Mouse (Mus musculus) 3134 (cell line): ENCODE results near the gene Trpt1.

Source experiments
- DNase-seq: peaks from one replicate; pipeline ENCODE4 v3.0.0-alpha.2; 2011; ENCODE audit warnings: low spot score; ENCODE audit not compliant: insufficient read length; ENCODE audit errors: extremely low read depth

Gene Trpt1

DNA sequence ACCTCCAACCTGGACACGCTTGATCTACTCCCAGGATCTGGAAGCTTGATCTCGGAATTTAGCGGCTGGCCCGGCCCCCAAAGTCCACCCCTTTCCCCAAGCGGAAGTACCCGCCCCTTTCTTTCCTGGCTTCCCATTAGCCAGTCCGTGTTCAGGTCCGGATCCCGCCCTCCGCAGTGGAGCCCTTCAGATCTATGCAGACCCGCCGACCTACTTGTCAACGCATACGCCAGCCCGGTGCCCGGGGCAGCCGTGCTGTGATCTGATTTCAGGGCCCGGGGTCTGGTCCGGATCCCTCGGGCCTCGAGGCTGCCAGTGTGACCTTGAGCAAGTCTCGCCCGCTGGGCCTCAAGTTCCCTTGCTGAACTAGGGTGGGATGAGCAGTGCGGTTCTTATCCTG, at the start of gene Trpt1, which contains the start of gene Nudt22:
Gene Trpt1 (plus strand): TSS at position 126 of the 400 bp plus-strand sequence.
Gene Nudt22 (minus strand): TSS at position 112 of the 400 bp plus-strand sequence.
- DNase-seq = peak; percentile 82

GRCm38 (mm10) chr19:6947742-6948141, 48.2 kb upstream of the Trpt1 start:
- DNase-seq = no peak

- DNase-seq = no peak
Measured at GRCm38 (mm10) chr19:6948186-6948585, 47.7 kb upstream of the Trpt1 start.

DNA sequence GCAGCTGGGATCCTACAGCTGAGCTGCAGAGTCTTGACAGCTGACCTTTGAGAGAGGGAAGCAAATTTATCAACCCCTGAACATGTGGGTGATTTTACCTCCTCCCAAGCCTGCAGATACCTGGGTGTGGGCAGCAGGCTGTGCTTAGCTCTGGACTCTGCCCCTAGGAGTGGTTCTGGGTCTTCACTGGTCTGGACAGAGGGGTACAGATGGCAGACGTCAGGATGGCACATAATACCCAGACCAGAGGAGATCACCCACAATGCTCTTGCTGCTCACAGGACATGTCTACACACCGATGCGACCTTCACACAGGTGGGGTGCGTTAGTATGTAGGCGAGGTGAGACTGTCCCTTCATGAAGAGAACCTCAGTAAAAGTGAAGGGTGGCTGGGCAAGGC, 46.4 kb upstream of the Trpt1 start:
- no peak for DNase-seq

- no peak for DNase-seq
Measured at GRCm38 (mm10) chr19:6949951-6950350, 46.0 kb upstream of the Trpt1 start.

DNA sequence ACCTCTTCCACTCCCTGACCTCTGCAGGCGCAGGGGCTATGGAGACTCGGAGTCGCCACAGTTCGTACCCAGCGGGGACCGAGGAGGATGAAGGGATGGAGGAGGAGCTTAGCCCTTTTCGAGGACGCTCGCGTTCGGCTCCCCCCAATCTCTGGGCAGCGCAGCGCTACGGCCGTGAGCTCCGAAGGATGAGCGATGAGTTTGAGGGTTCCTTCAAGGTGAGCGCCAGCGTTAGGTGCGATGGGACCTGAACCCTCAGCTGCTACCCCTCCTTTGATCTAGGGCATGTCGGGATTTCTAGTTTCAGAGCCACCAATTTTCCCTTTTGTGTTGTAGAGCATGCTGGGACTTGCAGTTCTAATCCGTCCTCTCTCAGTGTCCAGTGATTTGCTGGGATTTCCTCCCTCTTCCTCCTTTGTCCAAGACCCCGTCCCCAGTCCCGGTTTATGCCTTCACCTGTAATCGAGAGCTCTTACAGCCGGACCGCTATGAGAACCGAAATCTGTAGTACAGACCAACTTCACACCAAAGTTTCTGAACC, 45.2 kb upstream of the Trpt1 start:
- DNase-seq = peak; percentile 74

GRCm38 (mm10) chr19:6951381-6951968, 44.5 kb upstream of the Trpt1 start:
- peak; percentile 88 for DNase-seq

- DNase-seq = peak; percentile 82
Measured at GRCm38 (mm10) chr19:6951994-6952711, 43.8 kb upstream of the Trpt1 start.

DNA sequence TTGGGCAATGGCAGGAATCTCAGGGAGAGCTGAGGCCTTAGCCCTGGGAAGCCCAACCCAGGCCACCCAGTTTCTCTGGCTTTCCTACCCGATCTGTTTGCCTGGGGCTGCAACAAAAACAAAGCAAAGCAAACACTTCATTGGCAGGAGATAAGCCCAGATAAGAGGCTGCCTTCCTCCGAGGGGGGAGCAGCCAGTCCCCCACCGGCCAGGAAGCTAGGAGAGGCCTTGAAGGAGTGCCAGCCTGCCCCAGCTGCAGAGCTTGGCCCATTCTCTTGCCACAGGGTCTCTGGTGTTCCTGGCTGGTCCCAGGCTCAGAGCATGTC, 43.3 kb upstream of the Trpt1 start:
- DNase-seq = no peak

- DNase-seq = peak; percentile 42
Measured at GRCm38 (mm10) chr19:6954046-6954445, 41.9 kb upstream of the Trpt1 start.

- no peak for DNase-seq
Measured at GRCm38 (mm10) chr19:6955424-6955823, 40.5 kb upstream of the Trpt1 start.

DNA sequence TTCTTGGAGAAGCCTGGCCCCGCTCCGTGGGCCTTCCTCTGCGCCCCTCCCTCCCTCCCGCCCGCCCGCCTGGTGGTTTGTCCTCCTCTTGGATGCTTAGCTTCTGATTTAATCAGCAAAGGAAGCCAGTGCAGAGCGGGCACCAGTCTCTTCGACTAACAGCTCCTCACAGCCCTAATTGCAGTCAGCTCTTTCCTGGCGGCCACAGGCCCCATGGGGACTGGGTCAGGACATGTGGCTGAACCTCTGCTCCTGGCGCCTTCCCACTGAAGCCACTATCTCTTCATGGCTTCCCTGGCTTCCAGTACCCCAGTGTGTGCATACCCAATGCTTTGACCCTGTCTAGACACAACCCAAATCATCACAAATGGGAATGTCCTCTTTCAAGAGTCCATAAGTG, 39.5 kb upstream of the Trpt1 start:
- no peak for DNase-seq

DNA sequence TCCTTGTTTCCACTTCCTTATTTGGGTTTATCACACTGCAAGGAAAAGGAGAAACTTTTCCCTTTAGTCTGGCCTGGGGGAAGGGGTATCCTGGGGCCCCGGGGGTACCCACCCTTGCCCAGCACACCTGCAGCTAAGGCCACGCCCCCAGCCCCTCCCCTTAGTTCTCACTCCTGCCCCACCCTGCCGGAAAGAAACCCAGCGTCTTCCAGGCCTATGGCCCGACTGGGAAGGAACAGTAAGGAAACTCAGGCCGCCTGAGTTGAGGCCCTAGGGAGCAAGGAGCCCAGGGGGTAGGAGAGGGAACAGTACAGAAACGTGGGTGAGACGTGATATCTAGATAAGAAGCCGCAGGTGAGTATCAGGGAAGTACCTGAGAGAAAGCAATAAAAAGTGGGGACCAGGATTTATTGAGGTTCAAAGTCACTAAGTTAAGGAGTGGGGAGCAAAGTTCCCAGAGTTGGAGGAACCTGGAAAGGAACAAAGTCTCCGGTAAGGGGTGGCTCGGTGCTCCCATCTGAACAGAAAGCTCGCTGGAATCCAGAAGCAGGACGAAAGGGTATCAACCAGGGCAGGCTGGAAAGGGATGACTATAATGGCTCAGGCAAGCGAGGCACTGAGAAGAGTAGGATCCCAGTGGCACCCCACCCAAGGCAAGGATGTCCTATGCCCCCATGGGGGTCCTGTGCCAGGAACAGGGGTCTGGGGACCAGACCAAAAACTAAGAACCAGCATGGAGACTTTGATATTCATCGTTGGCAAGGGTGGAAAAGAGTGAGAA, 27.2 kb upstream of the Trpt1 start:
- DNase-seq = peak; percentile 43

- DNase-seq = no peak
Measured at GRCm38 (mm10) chr19:6969291-6969664, 26.7 kb upstream of the Trpt1 start.

GRCm38 (mm10) chr19:6969665-6970381, 26.1 kb upstream of the Trpt1 start:
- peak; percentile 77 for DNase-seq

DNA sequence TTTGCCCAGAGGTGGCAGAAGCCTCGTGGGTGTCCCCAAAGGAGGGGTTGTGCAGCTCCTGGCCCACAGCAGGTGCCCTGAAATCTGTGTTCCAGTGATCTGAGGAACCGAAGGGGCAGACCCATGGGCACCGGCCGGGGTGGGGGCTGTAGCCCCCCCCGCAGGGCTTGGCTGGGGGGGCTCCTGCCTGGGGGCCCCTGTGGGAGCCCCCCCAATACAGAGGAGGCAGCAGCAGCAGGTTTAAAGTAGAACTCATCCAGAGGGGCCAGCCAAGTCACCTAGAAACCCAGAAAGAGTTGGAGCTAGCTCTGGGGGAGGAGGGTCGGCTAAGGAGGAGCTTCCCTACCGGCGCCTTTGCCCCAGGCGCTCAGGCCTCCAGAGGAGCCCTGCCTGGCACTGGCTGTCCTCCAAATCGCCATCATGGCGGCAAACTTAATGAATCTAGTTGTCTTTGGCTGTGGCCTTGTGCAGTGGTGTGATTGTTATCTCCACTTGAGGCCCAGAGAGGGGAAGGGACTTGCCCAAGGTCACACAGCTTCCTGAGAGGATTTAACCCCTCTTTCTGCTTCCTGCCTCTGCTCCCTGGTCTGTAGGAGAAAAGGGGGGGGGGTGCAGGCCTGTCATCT, 25.4 kb upstream of the Trpt1 start:
- no peak for DNase-seq

DNA sequence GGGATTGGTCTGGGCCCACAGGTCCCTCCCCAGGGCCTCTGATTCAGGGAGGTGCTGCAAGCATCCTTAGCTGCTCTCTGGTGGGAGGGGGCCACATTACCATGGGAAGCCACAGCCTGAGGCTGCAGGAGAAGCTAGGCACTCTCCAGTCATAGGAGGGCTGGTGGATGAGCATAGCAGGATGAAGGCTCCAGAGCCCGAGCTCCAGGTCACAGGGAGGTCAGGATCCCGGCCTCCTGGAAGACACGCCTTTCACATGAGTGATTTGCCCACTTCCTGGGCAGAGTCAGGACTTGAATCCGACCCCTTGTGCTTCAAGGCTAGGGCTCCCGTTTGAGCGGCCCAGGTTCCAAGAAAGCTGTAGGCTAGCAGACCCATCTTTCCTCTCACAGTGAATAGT, 24.3 kb upstream of the Trpt1 start:
- peak; percentile 43 for DNase-seq

GRCm38 (mm10) chr19:6972247-6972917, 23.5 kb upstream of the Trpt1 start:
- no peak for DNase-seq

DNA sequence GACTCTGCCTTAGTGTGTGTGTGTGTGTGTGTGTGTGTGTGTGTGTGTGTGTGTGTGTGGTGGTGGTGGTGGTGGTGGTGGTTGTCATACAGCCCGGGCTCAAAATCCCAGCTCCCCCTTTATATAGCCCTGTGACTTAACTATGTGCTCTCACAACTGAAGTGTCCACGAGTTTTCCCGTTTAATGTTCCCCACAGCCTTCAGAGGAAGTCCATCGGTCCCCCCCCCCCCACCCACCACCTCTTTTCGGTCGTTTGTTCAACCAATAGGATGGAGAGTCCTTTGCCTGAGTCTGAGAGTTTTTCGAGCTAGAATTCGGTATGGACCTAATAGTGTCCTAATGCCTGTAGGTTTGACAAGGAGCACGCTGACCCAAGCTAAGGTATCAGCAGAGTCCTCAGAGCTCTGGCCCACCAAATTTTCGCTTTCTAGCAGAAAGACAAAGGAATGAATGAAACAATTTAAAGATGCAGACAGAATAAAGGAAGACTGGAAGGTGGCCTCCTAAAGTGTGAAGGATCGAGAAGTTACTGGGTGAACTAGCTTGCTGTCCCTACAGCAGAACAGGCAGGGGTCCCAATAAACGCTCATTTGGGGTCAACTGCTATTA, 22.2 kb upstream of the Trpt1 start:
- no peak for DNase-seq
